Mouse (Mus musculus): ENCODE measurements around the gene Rere. TPM values are rescaled to one million over a fixed set of nuclear protein-coding genes. Genes with fewer than 3 reads are reported as not detected.
"Not testable (repeated sequence)": the region's sequence is repeated elsewhere in the genome, so short reads cannot be mapped to it uniquely, and the experiment has no call there.

Gene Rere
- polyA plus RNA-seq, 3 experiments from 2014 or later, result 10.1 to 32.0 (median 28.4) TPM

DNA sequence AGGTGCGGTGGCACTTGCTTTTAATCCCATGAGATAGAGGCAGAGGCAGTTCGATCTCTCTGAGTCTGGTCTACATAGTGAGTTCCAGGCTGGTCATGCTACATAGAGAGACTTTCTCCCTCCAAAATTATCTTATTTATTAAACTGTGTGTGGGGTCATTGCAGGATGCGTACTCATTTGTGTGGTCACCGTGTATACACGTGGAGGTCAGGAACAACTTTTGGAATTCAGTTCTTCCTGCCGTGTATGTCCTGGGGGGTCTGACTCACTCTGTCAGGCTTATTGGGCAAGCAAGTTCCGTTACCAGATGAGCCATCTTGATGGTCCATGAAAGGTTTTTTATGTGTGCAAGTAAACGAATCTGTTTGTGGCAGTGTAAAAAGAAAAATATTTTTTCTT lies 5.5 kb downstream of the Rere start:
- ATAC-seq, result no peak

- ATAC-seq, result not testable (repeated sequence)
Measured at GRCm38 (mm10) chr4:150287463-150287862, 6.0 kb downstream of the Rere start.

DNA sequence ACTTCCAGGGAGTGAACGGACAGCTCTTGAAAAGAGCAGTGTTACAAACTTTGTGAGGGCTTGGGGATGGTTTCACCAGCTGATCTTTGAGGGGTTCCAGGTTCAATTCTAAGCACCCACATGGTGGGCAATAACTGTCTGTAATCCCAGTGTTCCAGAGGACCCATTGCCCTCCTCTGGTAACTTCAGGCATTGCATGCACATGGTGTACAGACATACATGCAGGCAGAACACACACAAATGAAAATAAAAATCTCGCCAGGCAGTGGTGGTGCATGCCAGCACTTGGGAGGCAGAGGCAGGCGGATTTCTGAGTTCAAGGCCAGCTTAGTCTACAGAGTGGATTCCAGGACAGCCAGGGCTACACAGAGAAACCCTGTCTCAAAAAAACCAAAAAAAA lies 10.5 kb downstream of the Rere start:
- no peak for ATAC-seq

DNA sequence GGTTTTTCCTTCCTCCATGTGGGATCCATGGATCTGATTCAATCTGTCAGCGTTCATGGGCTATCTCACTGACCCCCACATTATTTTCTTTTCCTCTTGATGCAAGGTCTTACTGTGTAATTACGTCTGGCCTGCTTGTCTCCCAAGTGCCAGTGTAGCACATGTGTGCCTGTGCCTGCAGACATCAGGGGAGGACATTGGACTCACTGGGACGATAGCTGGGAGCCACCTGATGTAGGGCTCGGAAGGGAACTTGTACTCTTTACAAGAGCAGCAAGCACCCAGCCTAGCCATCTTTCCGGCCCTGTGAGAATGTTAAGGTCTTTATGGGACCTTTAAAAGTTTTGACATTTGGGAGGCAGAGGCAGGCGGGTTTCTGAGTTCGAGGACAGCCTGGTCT lies 13.4 kb downstream of the Rere start:
- ATAC-seq, result no peak

GRCm38 (mm10) chr4:150295966-150296365 lies 14.5 kb downstream of the Rere start:
- no peak for ATAC-seq

- no peak for ATAC-seq
Measured at GRCm38 (mm10) chr4:150302726-150303125, 21.3 kb downstream of the Rere start.

GRCm38 (mm10) chr4:150306701-150307100 lies 25.3 kb downstream of the Rere start:
- ATAC-seq, result no peak

DNA sequence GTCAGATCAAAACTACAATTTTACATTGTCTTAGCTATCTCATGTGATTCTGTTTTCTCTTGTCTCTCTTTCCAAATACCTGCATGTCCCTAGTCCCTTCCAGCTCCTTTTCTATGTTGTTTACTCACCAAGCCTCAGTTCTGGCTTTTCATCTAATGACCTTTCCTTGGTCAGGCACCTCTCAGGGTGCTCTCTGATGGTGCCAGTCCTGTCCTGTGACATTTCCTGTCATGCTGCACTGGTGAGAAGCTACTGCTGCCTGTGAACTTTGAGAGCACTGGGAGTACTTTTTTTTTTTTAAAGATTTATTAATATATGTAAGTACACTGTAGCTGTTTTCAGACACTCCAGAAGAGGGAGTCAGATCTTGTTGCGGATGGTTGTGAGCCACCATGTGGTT lies 25.8 kb downstream of the Rere start:
- no peak for ATAC-seq

DNA sequence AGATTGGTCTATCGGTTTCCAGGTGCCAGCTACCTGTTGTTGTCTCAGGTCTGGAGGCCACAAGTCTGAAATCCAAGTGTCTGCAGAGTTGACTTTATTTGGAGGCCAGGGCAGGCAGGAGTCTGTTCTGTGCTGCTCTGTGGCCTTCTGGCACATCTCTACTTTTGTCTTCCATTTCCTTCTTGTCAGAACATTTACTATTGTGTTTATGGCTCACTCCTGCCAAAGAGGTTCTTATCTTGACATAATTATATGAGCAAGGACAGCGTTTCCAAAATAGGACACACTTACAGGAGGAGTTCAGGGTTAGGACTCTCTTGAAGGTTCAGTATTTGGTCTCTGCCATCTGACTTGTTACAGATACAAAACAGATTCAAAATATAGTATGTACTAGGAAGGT lies 30.0 kb downstream of the Rere start:
- no peak for ATAC-seq

- ATAC-seq, result no peak
Measured at GRCm38 (mm10) chr4:150312646-150313045, 31.2 kb downstream of the Rere start.

GRCm38 (mm10) chr4:150315301-150315700 lies 33.9 kb downstream of the Rere start:
- no peak for ATAC-seq

- ATAC-seq, result no peak
Measured at GRCm38 (mm10) chr4:150316546-150316945, 35.1 kb downstream of the Rere start.

DNA sequence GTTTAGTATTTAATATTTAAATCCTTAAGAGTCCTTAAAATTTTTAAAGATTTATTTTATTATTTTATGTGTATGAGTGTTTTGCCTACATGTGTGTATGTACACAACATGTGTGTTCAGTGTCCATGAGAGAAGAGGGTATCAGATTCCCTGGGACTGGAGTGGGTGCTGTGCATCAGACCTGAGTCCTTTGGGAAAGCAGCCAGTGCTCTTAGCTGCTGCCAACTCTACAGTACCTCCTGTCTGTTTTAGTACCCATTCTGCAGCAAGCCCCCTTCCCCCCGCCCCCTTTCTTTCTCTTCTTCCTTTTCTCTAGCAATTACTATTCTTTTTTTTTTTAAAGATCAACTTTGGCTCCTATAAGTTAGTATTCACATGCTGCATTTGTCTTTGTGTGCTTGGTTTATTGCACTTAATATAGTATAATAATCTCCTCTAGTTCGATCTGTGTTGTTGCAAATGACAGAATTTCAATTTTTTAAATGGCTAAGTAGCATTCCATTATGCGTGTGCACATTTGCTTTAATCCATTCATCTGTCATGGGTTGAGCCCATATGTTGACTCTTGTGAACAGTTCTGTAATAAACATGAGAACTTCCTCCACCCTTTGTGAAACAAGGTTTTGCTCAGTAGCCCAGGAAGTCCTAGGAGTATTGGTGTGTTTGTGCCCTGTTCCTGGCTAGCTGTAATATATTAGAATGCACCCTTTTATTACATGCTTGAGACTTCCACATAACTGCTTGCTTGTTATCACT lies 43.8 kb downstream of the Rere start:
- no peak for ATAC-seq

GRCm38 (mm10) chr4:150326005-150326404 lies 44.6 kb downstream of the Rere start:
- ATAC-seq, result no peak

GRCm38 (mm10) chr4:150327476-150327875 lies 46.0 kb downstream of the Rere start:
- ATAC-seq, result no peak

GRCm38 (mm10) chr4:150333927-150334682 lies 52.7 kb downstream of the Rere start:
- ATAC-seq, result no peak

DNA sequence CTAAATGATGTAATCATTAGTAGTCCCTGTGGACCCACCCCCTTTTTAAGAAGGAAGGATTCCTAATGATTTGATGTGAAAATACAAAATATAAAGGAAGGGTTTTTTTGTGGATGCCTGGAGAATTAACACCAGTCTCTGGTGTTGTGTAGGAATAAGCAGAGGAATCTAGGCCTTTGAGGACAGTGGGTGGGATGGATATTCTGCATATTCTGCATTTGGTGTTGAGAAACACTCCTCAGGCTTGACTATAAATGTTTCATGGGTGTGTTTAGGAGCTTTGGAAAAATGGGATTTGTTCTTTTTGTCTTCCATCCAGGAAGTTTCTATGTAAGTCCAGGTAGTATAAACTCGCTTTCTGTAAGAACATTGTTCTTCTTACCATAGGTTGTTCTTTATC lies 55.8 kb downstream of the Rere start:
- ATAC-seq, result no peak

- peak; percentile 97 for ATAC-seq
Measured at GRCm38 (mm10) chr4:150338906-150339650, 57.6 kb downstream of the Rere start.

GRCm38 (mm10) chr4:150340796-150341525 lies 59.5 kb downstream of the Rere start:
- no peak for ATAC-seq

GRCm38 (mm10) chr4:150344526-150344925 lies 63.1 kb downstream of the Rere start:
- ATAC-seq, result no peak

- ATAC-seq, result no peak
Measured at GRCm38 (mm10) chr4:150346651-150347386, 65.4 kb downstream of the Rere start.

GRCm38 (mm10) chr4:150347387-150347672 lies 65.9 kb downstream of the Rere start:
- no peak for ATAC-seq
